ENCODE assay signal across 8 mouse cellular contexts in the genomic region with DNA sequence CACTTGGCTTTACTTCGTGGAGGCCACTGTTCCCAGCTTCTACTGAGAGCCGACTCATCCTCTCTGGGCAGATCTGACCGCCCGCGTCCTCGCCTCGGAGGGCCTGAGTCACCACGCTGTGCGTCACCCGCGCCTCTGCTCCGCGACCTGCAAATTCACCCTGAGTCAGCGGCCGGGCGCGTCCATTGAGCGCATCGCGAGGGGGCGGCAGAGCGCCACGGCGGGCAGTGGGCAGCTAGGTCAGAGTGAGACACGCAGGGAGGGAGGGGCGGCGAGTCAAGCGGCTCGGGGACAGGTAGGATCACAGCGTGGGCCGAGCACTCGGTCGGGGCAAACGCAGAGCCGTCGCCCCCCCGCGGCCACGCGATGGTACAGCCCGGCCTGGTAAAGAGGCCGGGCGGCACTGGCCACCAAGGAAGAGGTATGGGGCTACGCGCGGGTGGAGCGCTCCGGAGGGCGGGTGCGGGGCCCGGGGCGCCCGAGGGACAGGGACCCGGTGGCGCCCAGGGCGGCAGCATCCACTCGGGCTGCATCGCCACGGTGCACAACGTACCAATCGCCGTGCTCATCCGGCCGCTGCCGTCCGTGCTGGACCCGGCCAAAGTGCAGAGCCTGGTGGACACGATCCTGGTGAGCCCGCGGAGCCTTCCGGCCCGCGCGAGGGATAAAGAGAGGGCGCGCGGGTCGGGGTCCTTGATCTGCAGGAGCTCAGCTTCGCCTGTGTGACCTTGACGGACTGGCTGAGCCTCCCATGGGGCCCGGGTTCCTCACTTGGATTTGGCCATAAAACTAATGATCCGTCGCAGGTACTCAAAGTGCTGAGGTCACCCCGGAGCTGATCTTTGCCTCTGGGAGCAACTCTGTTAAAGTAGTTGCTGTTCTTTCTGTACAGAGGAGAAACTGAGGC. TPM values are rescaled to one million over a fixed set of nuclear protein-coding genes. Genes with fewer than 3 reads are reported as not detected.
DNase-seq lines count a peak whose midpoint lies in the region; ATAC-seq lines count a peak whose summit lies in the region.

A gene (plus strand): TSS at position 199 of the 907 bp plus-strand sequence.

- H3K9me3 ChIP-seq in kidney, embryonic 14.5 days (ENCODE audit: control insufficient read depth, low read length) = no peaks in the 10 kb centered on the region

- peak within 1 kb of the TSS; percentile 91 for H3K4me2 ChIP-seq in kidney, embryonic 14.5 days (replicated peaks; ENCODE audit: low read depth, low read length)

- ATAC-seq in erythroblast, adult 5-6 weeks (replicated peaks; ENCODE audit: low FRiP score, poor library complexity, severe bottlenecking) = peak; percentile 89
- peak; percentile 91 for ATAC-seq in kidney, embryonic 14.5 days (ENCODE audit: low FRiP score, low TSS enrichment)

- H3K36me3 ChIP-seq in kidney, embryonic 14.5 days (ENCODE audit: control insufficient read depth, insufficient read depth, low read length) = no peaks in the 10 kb centered on the region

- H3K4me1 ChIP-seq in kidney, embryonic 14.5 days (ENCODE audit: control insufficient read depth, insufficient read depth, low read length) = 0 out of 2 replicates have a peak, but pooled peaks cover 5% of the 10 kb centered on the region

- peak within 1 kb of the TSS; percentile 68 for H3K4me3 ChIP-seq in kidney, embryonic 14.5 days (ENCODE audit: low read length)

- WGBS in kidney, embryonic 14.5 days = under 1% methylated on average over 76 of the region's 84 CpGs

- no peaks in the 10 kb centered on the region for H3K27me3 ChIP-seq in kidney, embryonic 14.5 days (ENCODE audit: control insufficient read depth, insufficient read depth, low read length)

- peak; percentile 94 for DNase-seq in 416B (ENCODE audit: low read depth)
- DNase-seq in brain, adult 2 months (ENCODE audit: low read depth, low spot score) = peak; percentile 98
- peak; percentile 87 to 93 for DNase-seq in heart, adult 9 months (ENCODE audit: low spot score in 2 of 2)
- peak; percentile 94 for DNase-seq in liver
- peak; percentile 79 to 83 for DNase-seq in monocyte, adult 2 months (ENCODE audit: low read depth in 1 of 2, low spot score in 2 of 2)
- DNase-seq in spleen, postnatal 14 days (ENCODE audit: low spot score in 2 of 2) = peak; percentile 70 to 77

- H3K9ac ChIP-seq in kidney, embryonic 14.5 days (ENCODE audit: low read depth, low read length) = peak within 1 kb of the TSS; percentile 80

- H3K27ac ChIP-seq in kidney, embryonic 14.5 days (ENCODE audit: low read depth, low read length) = peak within 1 kb of the TSS; percentile 47; the same call in 1 of the 2 replicates

RNA-seq across cellular contexts. Expression of the gene that starts here (rescaled TPM):
- total RNA-seq in erythroblast, adult 5-6 weeks (2015; ENCODE audit: low replicate concordance) = 3.5 and 6.7 TPM in 2 replicates
- total RNA-seq in erythroblast, adult 5-6 weeks (2017; ENCODE audit: low replicate concordance) = 8.4 and 9.5 TPM in 2 replicates
- 4.7 and 9.5 TPM in 2 replicates for polyA plus RNA-seq in kidney, embryonic 14.5 days (2014; fragmentation: Nextera tagmentation; extraction: Ambion mirVana)

Comparison
In these comparisons a context has a peak if more than half of its experiments do, and no peak if none do; other contexts are left out.
1. Peak in every context shown above with its lines: DNase-seq, ATAC-seq, H3K4me3 ChIP-seq and H3K27ac ChIP-seq.